Mouse (Mus musculus) adrenal gland, postnatal 10 days (tissue): ENCODE data around the gene Tmem176b. TPM values are rescaled to one million over a fixed set of nuclear protein-coding genes. Genes with fewer than 3 reads are reported as not detected.
"Not testable (repeated sequence)": the region's sequence is repeated elsewhere in the genome, so short reads cannot be mapped to it uniquely, and the experiment has no call there.

Source experiments
- DNase-seq: peaks from one replicate; pipeline ENCODE4 v3.0.0; 2021; ENCODE audit warnings: mixed read lengths
- total RNA-seq, 2 experiments: library from RNA; stranded (reverse); gene quantifications; 2 replicates each; pipeline ENCODE4 v1.2.3; 2021

The Tmem176b gene
- total RNA-seq, 2 experiments from 2014 or later, result 280 to 302 TPM

- peak; percentile 81 for DNase-seq
Observed at GRCm38 (mm10) chr6:48842111-48842842, 981 bp upstream of the Tmem176b start.

DNA sequence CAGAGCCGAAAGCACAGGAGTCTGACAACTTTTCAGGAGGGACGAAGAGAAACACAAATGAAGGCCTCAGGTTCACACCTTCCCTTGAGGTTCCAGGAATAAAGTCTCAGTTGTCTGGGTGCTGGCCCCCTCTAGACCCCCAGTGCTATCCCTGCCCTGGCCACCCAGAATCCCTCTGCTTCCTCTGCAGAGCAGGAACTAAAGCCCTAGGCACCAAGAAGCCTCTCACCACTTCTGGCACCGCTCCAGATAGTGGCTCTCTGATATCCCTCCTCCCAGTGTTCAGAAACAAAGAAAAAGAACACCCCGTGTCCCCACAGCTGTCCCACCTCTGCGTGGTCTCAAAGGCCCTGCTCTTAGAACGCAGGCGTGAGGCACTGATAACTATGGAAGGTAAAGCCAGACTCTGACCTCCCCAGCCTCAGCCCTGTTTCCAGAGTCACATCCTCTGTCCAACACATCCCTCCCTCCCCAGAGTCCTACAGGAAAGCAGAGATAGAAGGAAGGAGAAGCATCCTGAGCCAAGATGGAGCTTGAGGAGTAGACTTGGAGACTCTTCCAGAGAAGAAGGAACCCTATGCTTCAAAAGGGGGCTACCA lies 826 bp downstream of the Tmem176b start, which contains the start of gene Tmem176a:
Gene Tmem176a (plus strand): TSS at position 549 of the 599 bp plus-strand sequence.
- peak; percentile 65 for DNase-seq

DNA sequence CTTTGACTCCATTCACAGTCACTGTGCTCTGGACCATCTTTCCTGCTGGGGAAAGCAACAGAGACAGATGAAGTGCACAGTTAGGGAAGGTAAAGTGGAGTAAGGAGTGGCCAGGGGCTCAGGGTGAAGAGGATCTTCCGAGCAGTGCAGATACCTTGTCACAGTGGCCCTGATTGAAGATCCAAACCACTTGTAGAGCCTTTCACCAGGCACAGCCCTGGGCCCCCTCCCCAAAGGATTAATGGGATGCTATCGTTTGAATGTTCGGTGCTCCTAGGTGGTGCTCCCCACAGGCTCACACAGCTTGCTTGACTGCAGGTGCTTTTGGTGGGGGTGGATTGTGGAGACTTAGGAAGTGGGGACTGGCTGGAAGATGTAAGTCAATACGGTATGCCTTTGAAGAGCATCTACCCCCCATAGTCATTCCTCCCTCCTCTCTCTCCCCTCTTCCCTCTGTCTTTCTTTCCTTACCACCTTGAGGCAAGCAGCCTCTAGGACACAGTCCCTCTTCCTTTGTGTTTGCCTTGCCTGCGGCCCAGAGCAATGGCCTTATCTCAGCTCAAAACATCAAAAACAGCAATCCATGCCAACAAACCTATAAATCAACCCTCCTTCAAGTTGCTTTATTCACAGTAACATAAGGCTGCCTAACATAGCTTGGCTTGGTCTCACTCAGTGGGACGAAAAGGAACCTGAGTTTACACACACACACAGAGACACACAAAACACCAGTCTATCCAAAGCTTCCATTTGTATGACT lies 2.8 kb downstream of the Tmem176b start:
- DNase-seq, result peak; percentile 29

DNA sequence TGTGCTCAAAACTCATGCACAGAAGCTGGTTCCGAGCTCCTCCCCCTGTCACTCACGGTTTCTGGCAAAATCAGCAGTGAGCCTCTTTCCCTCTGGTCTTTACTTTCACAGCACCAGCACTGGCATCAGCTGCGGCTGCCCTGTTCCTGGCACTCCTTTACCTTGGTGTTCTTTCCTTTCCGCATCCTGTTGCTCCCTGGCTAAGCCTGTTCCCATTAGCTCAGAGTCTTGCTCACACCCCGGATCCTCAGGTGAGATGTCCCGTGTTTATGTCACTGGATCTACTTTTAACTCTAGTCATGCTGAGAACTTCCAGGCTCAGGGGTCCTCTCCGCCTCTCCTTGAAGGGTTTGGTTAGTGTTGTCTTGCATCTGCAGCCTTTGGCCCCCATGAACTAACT lies 3.8 kb downstream of the Tmem176b start:
- no peak for DNase-seq

- no peak for DNase-seq
Observed at GRCm38 (mm10) chr6:48836146-48836545, 5.2 kb downstream of the Tmem176b start.

- DNase-seq, result no peak
Observed at GRCm38 (mm10) chr6:48835241-48835640, 6.1 kb downstream of the Tmem176b start.

GRCm38 (mm10) chr6:48833515-48833914 lies 7.8 kb downstream of the Tmem176b start:
- no peak for DNase-seq

DNA sequence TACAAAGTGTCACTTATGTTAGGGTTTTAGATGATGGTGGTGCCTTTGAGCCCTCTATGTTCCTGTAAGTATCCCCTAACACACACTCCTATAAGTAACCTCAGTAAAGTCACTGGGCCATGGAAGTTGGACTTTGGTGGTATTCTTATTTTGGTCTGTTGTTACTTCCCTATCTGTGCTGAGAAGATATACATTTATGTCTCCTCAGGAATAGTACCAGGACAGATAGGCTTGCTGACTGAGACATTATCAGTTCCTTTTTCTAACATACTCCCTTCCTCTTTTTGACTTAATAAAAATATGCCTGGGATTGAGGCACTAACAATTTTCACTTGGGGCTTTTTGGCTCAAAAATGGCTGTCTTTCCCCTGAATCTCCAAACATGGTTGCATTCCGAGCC lies 8.9 kb downstream of the Tmem176b start:
- no peak for DNase-seq

DNA sequence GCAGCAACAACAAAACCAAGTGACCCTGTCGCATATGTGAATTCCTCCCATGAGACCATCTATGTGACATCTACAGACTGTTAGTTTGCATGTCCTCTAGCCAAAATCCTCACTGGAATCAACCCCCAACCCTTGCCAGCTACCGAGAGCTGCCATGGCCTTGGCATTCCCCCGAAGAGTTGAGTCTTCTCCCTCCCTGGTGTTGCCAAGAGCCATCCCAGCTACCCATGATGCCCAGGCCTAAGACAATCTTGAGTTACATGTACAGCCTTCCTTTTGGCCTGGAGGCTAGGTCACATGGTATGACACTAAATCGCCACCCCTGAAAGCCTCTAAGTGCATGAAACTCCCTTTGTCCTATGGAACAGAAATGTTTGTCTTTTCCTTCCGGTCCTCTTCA lies 10.2 kb downstream of the Tmem176b start:
- peak; percentile 30 for DNase-seq

- DNase-seq, result no peak
Observed at GRCm38 (mm10) chr6:48830241-48830640, 11.1 kb downstream of the Tmem176b start.

- DNase-seq, result no peak
Observed at GRCm38 (mm10) chr6:48829651-48830050, 11.6 kb downstream of the Tmem176b start.

DNA sequence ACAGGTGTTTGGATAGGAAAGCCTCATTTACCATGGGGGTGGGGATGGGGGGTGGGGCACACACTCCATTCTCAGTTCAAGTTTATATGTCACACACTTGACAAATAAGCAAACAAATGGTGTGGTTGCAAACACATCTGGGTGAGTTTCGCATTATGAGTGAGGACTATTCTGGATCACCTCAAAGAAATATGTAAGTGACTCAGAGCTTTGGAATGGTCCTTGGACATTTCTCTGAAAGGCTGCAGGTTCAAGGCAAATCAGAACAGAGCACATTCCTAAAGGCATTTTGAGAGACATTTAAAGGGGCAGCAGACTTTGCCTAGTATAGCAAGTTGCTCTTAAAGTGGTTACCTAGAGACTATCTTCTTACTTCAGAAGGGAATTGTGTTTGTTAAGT lies 12.3 kb downstream of the Tmem176b start:
- DNase-seq, result no peak

DNA sequence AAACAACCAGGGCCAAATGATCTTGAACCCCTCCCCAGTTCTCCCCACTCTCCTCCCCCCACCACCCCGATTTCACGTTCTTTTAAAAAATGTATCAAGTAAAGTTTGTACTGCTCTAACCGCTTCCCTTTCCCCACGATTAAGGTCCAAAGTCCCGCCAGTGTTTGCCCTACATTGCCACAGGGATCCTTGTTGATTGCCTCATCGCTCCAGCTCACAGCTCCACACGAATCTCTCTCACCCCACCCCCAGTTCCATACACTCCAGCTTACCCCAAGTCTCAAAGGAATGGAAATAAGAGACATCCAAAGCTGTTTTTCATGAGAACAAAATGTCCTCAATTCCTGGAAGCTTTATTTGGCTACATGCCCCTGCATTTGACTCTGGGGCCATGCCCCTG lies 16.3 kb downstream of the Tmem176b start:
- DNase-seq, result peak; percentile 32

DNA sequence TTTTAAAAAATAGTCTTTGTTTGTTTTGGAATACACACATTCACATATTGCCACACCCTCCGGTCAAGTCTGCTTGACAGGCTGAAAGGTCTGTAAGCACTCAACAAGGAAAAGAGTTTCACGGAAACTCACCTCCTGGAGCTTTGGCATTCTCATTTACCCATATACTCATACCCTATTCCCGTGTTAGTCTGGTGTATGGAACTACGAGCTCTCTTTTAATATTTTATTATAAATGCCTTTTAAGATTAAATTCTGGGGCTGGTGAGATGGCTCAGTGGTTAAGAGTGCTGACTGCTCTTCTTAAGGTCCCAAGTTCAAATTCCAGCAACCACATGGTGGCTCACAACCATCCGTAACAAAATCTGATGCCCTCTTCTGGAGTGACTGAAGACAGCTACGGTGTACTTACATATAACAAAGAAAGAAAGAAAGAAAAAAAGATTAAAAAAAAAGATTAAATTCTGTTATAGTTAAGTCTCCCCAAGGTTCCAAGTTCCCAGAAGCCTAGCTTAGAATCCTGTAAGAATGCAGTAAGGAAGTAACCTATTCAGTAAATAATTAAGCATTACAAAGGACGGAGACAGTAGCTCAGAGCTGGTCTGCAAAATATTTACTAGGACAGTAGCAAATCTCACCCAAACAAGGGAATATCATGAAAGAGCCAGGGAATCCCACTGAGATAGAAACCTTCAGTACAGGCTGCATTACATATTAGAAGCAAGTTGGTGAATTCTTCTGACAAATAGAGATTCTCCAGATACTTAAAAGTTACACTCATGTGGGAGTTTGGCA lies 19.1 kb downstream of the Tmem176b start:
- DNase-seq, result not testable (repeated sequence)

DNA sequence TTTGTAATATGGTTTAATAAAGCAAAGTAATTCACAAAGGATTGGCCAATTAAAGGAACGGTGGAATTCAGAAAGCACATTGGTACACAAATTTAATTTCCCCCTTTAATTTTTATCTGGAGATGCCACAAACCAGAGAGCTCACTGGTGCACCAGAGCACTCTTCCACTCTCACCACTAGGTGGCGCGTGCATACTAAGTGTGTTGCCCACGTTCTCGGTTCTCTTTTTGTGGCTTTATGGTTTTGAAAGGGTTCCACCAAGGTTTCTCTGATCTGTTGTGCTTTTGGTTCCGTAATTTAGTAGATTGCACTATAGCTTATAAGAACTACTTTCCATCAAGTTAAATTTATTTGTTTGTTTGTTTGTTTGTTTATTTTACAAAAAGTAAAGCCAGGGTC lies 23.5 kb downstream of the Tmem176b start:
- DNase-seq, result peak; percentile 82

DNA sequence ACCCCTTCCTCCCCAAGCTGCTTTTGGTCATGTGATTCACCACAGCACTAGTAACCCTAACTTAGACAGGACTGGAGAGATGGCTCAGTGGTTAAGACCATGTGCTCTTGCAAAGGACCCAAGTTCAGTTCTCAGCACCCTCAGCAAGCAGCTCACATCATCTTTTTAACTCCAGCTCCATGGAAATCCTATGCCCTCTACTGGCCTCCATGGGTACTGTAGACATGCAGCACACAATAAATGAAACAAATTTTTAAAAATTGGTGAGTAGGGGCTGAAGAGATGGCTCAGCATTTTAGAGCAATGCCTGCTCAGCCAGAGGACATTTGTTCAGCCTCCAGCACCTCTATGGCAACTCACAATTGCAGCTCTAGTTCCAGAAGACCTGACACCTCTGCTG lies 26.3 kb downstream of the Tmem176b start:
- DNase-seq, result no peak

DNA sequence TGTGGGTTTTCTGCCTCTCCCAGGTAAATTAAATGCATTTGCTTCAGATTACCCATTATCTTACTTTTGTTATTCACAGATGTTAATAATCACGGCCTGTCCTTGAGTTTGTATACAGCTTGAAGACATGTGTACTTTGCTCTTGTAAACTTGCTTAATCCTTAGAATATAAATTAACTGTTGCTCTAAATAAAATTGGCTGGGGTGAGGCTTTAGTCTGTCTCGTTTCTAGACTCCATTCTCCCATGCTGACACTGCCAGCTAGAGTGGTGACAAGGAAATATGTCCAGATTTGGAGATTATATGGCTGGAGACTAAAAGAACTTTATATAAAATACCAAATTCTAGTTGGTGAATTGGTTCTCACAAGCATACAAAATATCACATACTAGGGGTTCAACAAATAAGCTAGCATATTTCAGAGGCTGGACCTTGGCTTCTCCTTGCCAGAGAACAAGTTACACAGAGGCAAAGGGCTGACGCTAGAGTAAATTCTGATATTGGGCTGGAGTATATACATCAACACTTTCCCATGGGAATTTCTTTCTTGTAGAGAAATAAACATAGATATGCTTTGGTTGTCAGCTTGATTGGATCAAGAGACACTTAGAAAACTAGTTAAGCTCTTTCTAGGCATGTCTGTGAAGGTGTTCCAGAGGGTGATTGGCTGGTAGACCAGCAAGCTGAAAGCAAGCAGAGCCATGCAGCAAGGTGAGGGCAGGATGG lies 31.6 kb downstream of the Tmem176b start:
- DNase-seq, result no peak

DNA sequence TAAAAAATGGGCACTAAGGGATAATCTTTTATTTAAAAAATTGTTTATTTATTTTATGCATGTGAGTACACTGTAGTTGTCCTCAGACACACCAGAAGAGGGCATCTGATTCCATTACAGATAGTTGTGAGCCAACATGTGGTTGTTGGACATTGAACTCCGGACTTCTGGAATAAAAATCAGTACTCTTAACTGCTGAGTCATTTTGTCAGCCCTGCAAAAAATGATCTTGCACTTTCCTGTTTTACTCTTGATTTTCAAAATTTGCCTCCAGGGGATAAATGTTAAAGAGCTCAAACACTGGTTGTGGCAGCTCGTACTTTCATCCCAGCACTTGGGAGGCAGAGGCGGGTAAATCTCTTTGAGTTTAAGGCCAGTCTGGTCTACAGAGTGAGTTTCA lies 34.5 kb downstream of the Tmem176b start:
- no peak for DNase-seq

GRCm38 (mm10) chr6:48804346-48804745 lies 37.0 kb downstream of the Tmem176b start:
- DNase-seq, result no peak

DNA sequence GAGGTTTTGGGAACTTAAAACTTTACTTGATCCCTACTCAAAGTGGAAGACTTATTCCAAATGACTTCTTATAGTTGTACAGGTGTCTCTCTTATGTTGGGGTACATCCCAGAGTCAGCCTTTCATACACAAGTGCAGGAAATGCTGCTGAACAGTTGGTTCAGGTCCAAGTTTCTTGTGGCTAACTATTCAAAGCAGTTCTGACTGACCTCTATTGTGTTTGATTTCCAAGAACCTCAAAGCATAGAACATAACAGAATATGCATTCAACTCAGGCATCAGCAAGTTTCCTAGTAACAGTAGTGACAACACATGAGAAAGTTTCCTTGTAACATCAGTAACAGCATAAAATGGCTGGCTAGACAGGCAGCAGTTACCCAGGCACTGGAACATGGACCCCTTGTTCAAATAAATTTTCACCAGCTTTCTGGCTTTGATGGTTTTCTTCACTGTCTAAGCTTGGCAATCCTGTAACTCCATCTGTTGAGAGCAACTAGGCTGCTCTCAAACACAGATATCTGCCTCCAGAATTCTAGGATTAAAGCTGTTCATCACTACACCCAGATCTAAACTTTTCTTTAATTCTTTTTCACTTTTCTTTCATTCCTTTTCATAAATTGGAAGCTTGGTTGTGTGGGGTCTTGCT lies 37.8 kb downstream of the Tmem176b start:
- DNase-seq, result no peak

DNA sequence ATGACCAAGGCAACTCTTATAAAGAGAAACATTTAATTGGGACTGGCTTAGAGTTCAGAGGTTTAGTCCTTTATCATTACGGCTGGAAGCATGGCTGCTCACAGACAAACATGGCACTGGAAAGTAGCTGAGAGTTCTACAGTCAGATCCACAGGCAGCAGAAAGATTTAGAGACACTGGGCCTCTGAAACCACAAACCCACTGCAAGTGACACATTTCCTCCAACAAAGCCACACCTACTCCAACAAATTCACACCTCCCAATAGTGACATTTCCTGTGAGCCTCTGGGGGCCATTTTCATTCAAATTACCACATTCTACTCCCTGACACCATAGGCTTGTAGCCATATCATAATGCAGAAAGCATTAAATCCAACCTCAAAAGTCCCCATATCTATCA lies 39.4 kb downstream of the Tmem176b start:
- DNase-seq, result no peak
